Mouse (Mus musculus) liver, postnatal 0 days (tissue): ENCODE results near the gene Pip4k2c. TPM values are rescaled to one million over a fixed set of nuclear protein-coding genes. Genes with fewer than 3 reads are reported as not detected.

ENCODE experiments used
- ATAC-seq: fragments of 200-750 bp; cut with Nextera tagmentation; 2 replicates; pipeline ENCODE4 v1.8.0; 2017; ENCODE audit warnings: mild to moderate bottlenecking, moderate library complexity
- DNase-seq: peaks from one replicate; pipeline ENCODE4 v3.0.0-alpha.2; 2016
- H3K27ac ChIP-seq: fragments of 300-500 bp; sonication (generic); 2 replicates; pipeline ENCODE4 v1.5.1; 2014; ENCODE audit warnings: antibody characterized with exemption, moderate library complexity, mild to moderate bottlenecking, low read depth
- H3K27me3 ChIP-seq: fragments of 300-500 bp; sonication (generic); 2 replicates; pipeline ENCODE4 v1.6.1; 2014; ENCODE audit warnings: low read length, control low read depth, mixed read lengths; ENCODE audit not compliant: insufficient read depth
- H3K36me3 ChIP-seq: fragments of 300-500 bp; sonication (generic); replicated peaks from 2 replicates; pipeline ENCODE4 v1.6.1; 2014; ENCODE audit warnings: mild to moderate bottlenecking, control low read depth, low read length, moderate library complexity, mixed read lengths; ENCODE audit not compliant: insufficient read depth
- H3K4me1 ChIP-seq: fragments of 300-500 bp; sonication (generic); 2 replicates; pipeline ENCODE4 v1.6.1; 2014; ENCODE audit warnings: antibody characterized with exemption, mild to moderate bottlenecking, control low read depth; ENCODE audit not compliant: insufficient read depth
- H3K4me2 ChIP-seq: fragments of 300-500 bp; sonication (generic); 2 replicates; pipeline ENCODE4 v1.6.1; 2014; ENCODE audit warnings: low read depth, mild to moderate bottlenecking, low read length, moderate library complexity, mixed read lengths
- H3K4me3 ChIP-seq: fragments of 300-500 bp; sonication (generic); 2 replicates; pipeline ENCODE4 v1.5.1; 2014; ENCODE audit warnings: low read depth, low read length
- H3K9ac ChIP-seq: fragments of 300-500 bp; sonication (generic); replicated peaks from 2 replicates; pipeline ENCODE4 v1.6.1; 2014; ENCODE audit warnings: mild to moderate bottlenecking, moderate library complexity
- H3K9me3 ChIP-seq: fragments of 300-500 bp; sonication (generic); 2 replicates; pipeline ENCODE4 v1.6.1; 2016; ENCODE audit warnings: mild to moderate bottlenecking, control low read depth, low read length, mixed read lengths
- CTCF ChIP-seq: sonication (generic); IDR thresholded peaks from 2 replicates; pipeline ENCODE4 v1.5.1; 2016; ENCODE audit warnings: antibody characterized with exemption, low read depth
- EP300 ChIP-seq: IDR thresholded peaks from 2 replicates; pipeline ENCODE4 v1.6.1; 2016; ENCODE audit warnings: antibody characterized with exemption, low read depth, mild to moderate bottlenecking
- WGBS: fragments of 180-500 bp; shearing (Covaris S2); extraction: QIAGEN DNeasy Blood & Tissue Kit; methylation state at CpG from one replicate; pipeline ENCODE4 v1.1.7; 2014; ENCODE audit not compliant: insufficient replicate concordance; 5-methylcytosine and 5-hydroxymethylcytosine counted together
- polyA plus RNA-seq: library from polyadenylated mRNA; unstranded; fragments of >200 nt; fragmentation: Nextera tagmentation; extraction: Ambion mirVana; gene quantifications from 2 replicates; pipeline ENCODE4 v1.2.1, GENCODE M21; 2015

Gene Pip4k2c
- polyA plus RNA-seq, 1 experiment from 2014 or later: 17.7 TPM

- 87% methylated on average over 11 of the region's 11 CpGs for WGBS
- ATAC-seq: no peak
- H3K36me3 ChIP-seq: peaks cover 38% of the 10 kb centered on the region
Measured at GRCm38 (mm10) chr10:127197505-127198110, 13.8 kb downstream of the Pip4k2c start.

GRCm38 (mm10) chr10:127197104-127197503, 14.3 kb downstream of the Pip4k2c start:
- H3K4me3 ChIP-seq: no peak overlapping the region
- DNase-seq (no peak), ATAC-seq (no peak)
- TF ChIP-seq EP300: no peak
- TF ChIP-seq CTCF: no peak
- H3K4me1 ChIP-seq: peaks cover 19% of the 10 kb centered on the region
- H3K9ac ChIP-seq: no peak overlapping the region
- H3K9me3 ChIP-seq: no peaks in the 10 kb centered on the region
- no peak overlapping the region for H3K4me2 ChIP-seq
- H3K27me3 ChIP-seq: no peaks in the 10 kb centered on the region
- peaks cover 35% of the 10 kb centered on the region for H3K36me3 ChIP-seq
- H3K27ac ChIP-seq: no peak overlapping the region
- 89% methylated on average over 8 of the region's 8 CpGs for WGBS

More at GRCm38 (mm10) chr10:127197505-127198110, 13.8 kb downstream of the Pip4k2c start:
- Histone ChIP-seq H3K9me3 (no peaks in the 10 kb centered on the region), H3K4me2 (no peak overlapping the region), H3K27ac (no peak overlapping the region), H3K4me3 (no peak overlapping the region), H3K27me3 (no peaks in the 10 kb centered on the region), H3K9ac (no peak overlapping the region), H3K4me1 (peaks cover 19% of the 10 kb centered on the region)
- DNase-seq: peak; percentile 12
- TF ChIP-seq CTCF (no peak), EP300 (no peak)

- H3K4me2 ChIP-seq: peak overlapping the region; percentile 99
- H3K36me3 ChIP-seq: peaks cover 33% of the 10 kb centered on the region
- H3K4me3 ChIP-seq: no peak overlapping the region
- H3K9me3 ChIP-seq: no peaks in the 10 kb centered on the region
- peak overlapping the region; percentile 95; the same call in 1 of the 2 replicates for H3K9ac ChIP-seq
- TF ChIP-seq EP300 (no peak), CTCF (no peak)
- H3K27me3 ChIP-seq: no peaks in the 10 kb centered on the region
- H3K27ac ChIP-seq: peak overlapping the region; percentile 89
- H3K4me1 ChIP-seq: peaks cover 19% of the 10 kb centered on the region
- WGBS: 50% methylated on average over 5 of the region's 5 CpGs
- no peak for ATAC-seq
- DNase-seq: no peak
Measured at GRCm38 (mm10) chr10:127196392-127196791, 15.0 kb downstream of the Pip4k2c start.

GRCm38 (mm10) chr10:127195328-127196129, 15.9 kb downstream of the Pip4k2c start, which contains the start of gene Dtx3:
TSS of gene Dtx3 (minus strand) at chr10:127195728.
- Histone ChIP-seq H3K9ac (peak within 1 kb of the TSS; percentile 95), H3K27ac (peak within 1 kb of the TSS; percentile 89), H3K36me3 (peaks cover 26% of the 10 kb centered on the region), H3K9me3 (no peaks in the 10 kb centered on the region), H3K4me1 (peaks cover 19% of the 10 kb centered on the region), H3K4me3 (peak within 1 kb of the TSS; percentile 95), H3K4me2 (peak within 1 kb of the TSS; percentile 99), H3K27me3 (no peaks in the 10 kb centered on the region)
- ATAC-seq (peak; percentile 59), DNase-seq (no peak)
- 0% methylated on average over 28 of the region's 47 CpGs for WGBS
- no peak for TF ChIP-seq CTCF
- no peak for TF ChIP-seq EP300

- Histone ChIP-seq H3K4me1 (peaks cover 27% of the 10 kb centered on the region), H3K4me3 (peak overlapping the region; percentile 95), H3K27ac (peak overlapping the region; percentile 89), H3K4me2 (peak overlapping the region; percentile 99), H3K36me3 (peaks cover 18% of the 10 kb centered on the region), H3K9me3 (no peaks in the 10 kb centered on the region), H3K27me3 (peaks cover 7% of the 10 kb centered on the region; the same call in 1 of the 2 replicates), H3K9ac (peak overlapping the region; percentile 95)
- ATAC-seq: peak; percentile 70
- TF ChIP-seq CTCF: no peak
- no peak for TF ChIP-seq EP300
- 11% methylated on average over 22 of the region's 22 CpGs for WGBS
- DNase-seq: peak; percentile 66
Measured at GRCm38 (mm10) chr10:127194428-127195327, 16.7 kb downstream of the Pip4k2c start.
